Mouse (Mus musculus) yolk sac, embryonic 10.5 days (tissue): ENCODE results near the gene Gm17374.
"Not testable (repeated sequence)": the region's sequence is repeated elsewhere in the genome, so short reads cannot be mapped to it uniquely, and the experiment has no call there.

Experiments used
- DNase-seq: peaks from one replicate; pipeline ENCODE4 v3.0.0-alpha.2; 2017; ENCODE audit warnings: low spot score

Gene Gm17374

GRCm38 (mm10) chr2:140151743-140152142 lies at the start of gene Gm17374:
Gene Gm17374 (plus strand): TSS chr2:140152043.
- not testable (repeated sequence) for DNase-seq

GRCm38 (mm10) chr2:140104951-140105350 lies 46.9 kb upstream of the Gm17374 start:
- DNase-seq = peak; percentile 7

- DNase-seq = no peak
These were observed 44.2 kb upstream of the Gm17374 start for GRCm38 (mm10) chr2:140107641-140108040.

- DNase-seq = no peak
These were observed 42.9 kb upstream of the Gm17374 start for GRCm38 (mm10) chr2:140108945-140109344.

- no peak for DNase-seq
These were observed 38.0 kb upstream of the Gm17374 start for GRCm38 (mm10) chr2:140113851-140114250.

- no peak for DNase-seq
These were observed 26.3 kb upstream of the Gm17374 start for GRCm38 (mm10) chr2:140125516-140125915.

- DNase-seq = no peak
These were observed 7.4 kb downstream of the Gm17374 start for GRCm38 (mm10) chr2:140159186-140159730.

GRCm38 (mm10) chr2:140163351-140163854 lies 11.6 kb downstream of the Gm17374 start:
- DNase-seq = no peak

GRCm38 (mm10) chr2:140169057-140169456 lies 17.2 kb downstream of the Gm17374 start:
- no peak for DNase-seq

- DNase-seq = peak; percentile 93
These were observed 18.4 kb downstream of the Gm17374 start, which contains the start of the genes Esf1 and Ndufaf5 for GRCm38 (mm10) chr2:140170127-140170802. Gene Esf1 (minus strand): TSS chr2:140170564. Gene Ndufaf5 (plus strand): TSS chr2:140170649.

GRCm38 (mm10) chr2:140170803-140171553 lies 19.1 kb downstream of the Gm17374 start:
- no peak for DNase-seq

- DNase-seq = not testable (repeated sequence)
These were observed 33.9 kb downstream of the Gm17374 start for GRCm38 (mm10) chr2:140185685-140186210.

- DNase-seq = no peak
These were observed 48.9 kb downstream of the Gm17374 start for GRCm38 (mm10) chr2:140200713-140201112.

GRCm38 (mm10) chr2:140202573-140202972 lies 50.7 kb downstream of the Gm17374 start:
- DNase-seq = no peak
